Mouse (Mus musculus): ENCODE data around the gene Zfp384. TPM values are rescaled to one million over a fixed set of nuclear protein-coding genes. Genes with fewer than 3 reads are reported as not detected.

Gene Zfp384
- polyA plus RNA-seq, 1 experiment from 2014 or later: 18.1 TPM

Other genes starting within 250 kb of the Zfp384 start
- 15.4 and 19.4 TPM in 2 replicates for gene Eno2, start 239.5 kb upstream of the Zfp384 start, polyA plus RNA-seq (2015; fragmentation: Nextera tagmentation; extraction: Ambion mirVana)
- gene Lrrc23, start 229.4 kb upstream of the Zfp384 start, polyA plus RNA-seq (2015; fragmentation: Nextera tagmentation; extraction: Ambion mirVana): 3.6 and 5.9 TPM in 2 replicates
- 5.1 and 5.3 TPM in 2 replicates for gene Spsb2, start 200.5 kb upstream of the Zfp384 start, polyA plus RNA-seq (2015; fragmentation: Nextera tagmentation; extraction: Ambion mirVana)
- gene Tpi1, start 194.8 kb upstream of the Zfp384 start, polyA plus RNA-seq (2015; fragmentation: Nextera tagmentation; extraction: Ambion mirVana): 467 and 491 TPM in 2 replicates
- gene Usp5, start 179.7 kb upstream of the Zfp384 start, polyA plus RNA-seq (2015; fragmentation: Nextera tagmentation; extraction: Ambion mirVana): 178 and 203 TPM in 2 replicates
- 207 and 217 TPM in 2 replicates for gene Cdca3, start 179.6 kb upstream of the Zfp384 start, polyA plus RNA-seq (2015; fragmentation: Nextera tagmentation; extraction: Ambion mirVana)
- gene Gnb3, start 168.9 kb upstream of the Zfp384 start, polyA plus RNA-seq (2015; fragmentation: Nextera tagmentation; extraction: Ambion mirVana): 0.46 and 0.74 TPM in 2 replicates
- gene P3h3, start 151.4 kb upstream of the Zfp384 start, polyA plus RNA-seq (2015; fragmentation: Nextera tagmentation; extraction: Ambion mirVana): 11.4 and 12.4 TPM in 2 replicates
- 11.7 and 13.4 TPM in 2 replicates for gene Gpr162, start 145.2 kb upstream of the Zfp384 start, polyA plus RNA-seq (2015; fragmentation: Nextera tagmentation; extraction: Ambion mirVana)
- gene Cd4, start 120.9 kb upstream of the Zfp384 start, polyA plus RNA-seq (2015; fragmentation: Nextera tagmentation; extraction: Ambion mirVana): 0.08 TPM in 2 replicates
- gene Lag3, start 97.4 kb upstream of the Zfp384 start, polyA plus RNA-seq (2015; fragmentation: Nextera tagmentation; extraction: Ambion mirVana): 1.3 and 1.9 TPM in 2 replicates
- 588 and 626 TPM in 2 replicates for gene Ptms, start 89.0 kb upstream of the Zfp384 start, polyA plus RNA-seq (2015; fragmentation: Nextera tagmentation; extraction: Ambion mirVana)
- 398 and 409 TPM in 2 replicates for gene Mlf2, start 77.8 kb upstream of the Zfp384 start, polyA plus RNA-seq (2015; fragmentation: Nextera tagmentation; extraction: Ambion mirVana)
- gene Cops7a, start 43.6 kb upstream of the Zfp384 start, polyA plus RNA-seq (2015; fragmentation: Nextera tagmentation; extraction: Ambion mirVana): 89.0 and 99.3 TPM in 2 replicates
- 13.0 and 16.1 TPM in 2 replicates for gene Pianp, start 12.5 kb upstream of the Zfp384 start, polyA plus RNA-seq (2015; fragmentation: Nextera tagmentation; extraction: Ambion mirVana)
- gene Ing4, start 30.6 kb downstream of the Zfp384 start, polyA plus RNA-seq (2015; fragmentation: Nextera tagmentation; extraction: Ambion mirVana): 190 and 200 TPM in 2 replicates
- gene Acrbp, start 40.5 kb downstream of the Zfp384 start, polyA plus RNA-seq (2015; fragmentation: Nextera tagmentation; extraction: Ambion mirVana): 19.1 and 20.9 TPM in 2 replicates
- gene Lpar5, start 58.8 kb downstream of the Zfp384 start, polyA plus RNA-seq (2015; fragmentation: Nextera tagmentation; extraction: Ambion mirVana): 0.38 and 0.44 TPM in 2 replicates
- 114 and 119 TPM in 2 replicates for gene Chd4, start 86.8 kb downstream of the Zfp384 start, polyA plus RNA-seq (2015; fragmentation: Nextera tagmentation; extraction: Ambion mirVana)
- gene Nop2, start 122.8 kb downstream of the Zfp384 start, polyA plus RNA-seq (2015; fragmentation: Nextera tagmentation; extraction: Ambion mirVana): 49.1 and 58.3 TPM in 2 replicates
- 11.9 and 14.4 TPM in 2 replicates for gene Iffo1, start 136.1 kb downstream of the Zfp384 start, polyA plus RNA-seq (2015; fragmentation: Nextera tagmentation; extraction: Ambion mirVana)
- gene Gapdh, start 157.3 kb downstream of the Zfp384 start, polyA plus RNA-seq (2015; fragmentation: Nextera tagmentation; extraction: Ambion mirVana): 1,974 and 2,008 TPM in 2 replicates
- 146 and 153 TPM in 2 replicates for gene Ncapd2, start 182.6 kb downstream of the Zfp384 start, polyA plus RNA-seq (2015; fragmentation: Nextera tagmentation; extraction: Ambion mirVana)
- 193 and 202 TPM in 2 replicates for gene Mrpl51, start 182.7 kb downstream of the Zfp384 start, polyA plus RNA-seq (2015; fragmentation: Nextera tagmentation; extraction: Ambion mirVana)
- 5.4 and 6.3 TPM in 2 replicates for gene Vamp1, start 206.4 kb downstream of the Zfp384 start, polyA plus RNA-seq (2015; fragmentation: Nextera tagmentation; extraction: Ambion mirVana)
- gene Tapbpl, start 222.7 kb downstream of the Zfp384 start, polyA plus RNA-seq (2015; fragmentation: Nextera tagmentation; extraction: Ambion mirVana): 2.2 and 3.1 TPM in 2 replicates
- 1.5 and 2.0 TPM in 2 replicates for gene Cd27, start 227.9 kb downstream of the Zfp384 start, polyA plus RNA-seq (2015; fragmentation: Nextera tagmentation; extraction: Ambion mirVana)

Measured in forebrain, embryonic 13.5 days (tissue).